Mouse (Mus musculus) testis, adult 2 months (tissue): Measurements from ENCODE around the gene Cd8b1.

Source experiments
- CTCF ChIP-seq: fragments of 200-500 bp; IDR thresholded peaks from 2 replicates; pipeline ENCODE4 v1.5.1; 2012; ENCODE audit warnings: low read depth, mild to moderate bottlenecking, inconsistent platforms, low read length, moderate library complexity; ENCODE audit not compliant: control insufficient read depth, insufficient read depth, insufficient replicate concordance
- POLR2A ChIP-seq: fragments of 200-500 bp; IDR thresholded peaks from 2 replicates; pipeline ENCODE4 v1.6.1; 2012; ENCODE audit warnings: low read depth, mild to moderate bottlenecking, inconsistent platforms, low read length, moderate library complexity; ENCODE audit not compliant: control insufficient read depth

DNA sequence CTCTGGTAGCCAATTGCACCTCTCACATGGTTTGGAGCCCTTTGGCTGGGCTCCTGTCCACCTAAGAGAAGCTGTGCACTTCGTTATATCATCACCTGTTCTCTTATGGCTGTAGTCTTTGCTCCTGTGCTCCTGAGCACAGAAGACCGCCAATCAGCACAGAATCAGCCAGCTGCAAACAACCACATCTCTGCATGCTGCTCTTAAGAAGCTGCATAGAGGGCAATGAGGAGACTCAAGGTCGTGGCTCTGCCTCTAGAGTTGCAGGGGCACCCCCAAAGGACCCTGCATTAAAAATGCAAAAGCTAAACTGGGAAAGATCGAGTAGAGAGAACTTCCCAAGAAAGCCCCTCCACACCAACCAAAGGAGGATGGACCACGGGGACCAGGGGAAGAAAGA is 38.2 kb downstream of the Cd8b1 start:
- no peak for TF ChIP-seq CTCF
- no peak for TF ChIP-seq POLR2A
